Mouse (Mus musculus) right cerebral cortex, adult 2 months (tissue): ENCODE data around the gene Hist2h4.
"Not testable (repeated sequence)": the region's sequence is repeated elsewhere in the genome, so short reads cannot be mapped to it uniquely, and the experiment has no call there.

ENCODE experiments used
- DNase-seq, 2 experiments: peaks; one replicate each; pipeline ENCODE4 v3.0.0; 2021 to 2022; ENCODE audit warnings: low spot score in 2 of 2

Gene Hist2h4

DNA sequence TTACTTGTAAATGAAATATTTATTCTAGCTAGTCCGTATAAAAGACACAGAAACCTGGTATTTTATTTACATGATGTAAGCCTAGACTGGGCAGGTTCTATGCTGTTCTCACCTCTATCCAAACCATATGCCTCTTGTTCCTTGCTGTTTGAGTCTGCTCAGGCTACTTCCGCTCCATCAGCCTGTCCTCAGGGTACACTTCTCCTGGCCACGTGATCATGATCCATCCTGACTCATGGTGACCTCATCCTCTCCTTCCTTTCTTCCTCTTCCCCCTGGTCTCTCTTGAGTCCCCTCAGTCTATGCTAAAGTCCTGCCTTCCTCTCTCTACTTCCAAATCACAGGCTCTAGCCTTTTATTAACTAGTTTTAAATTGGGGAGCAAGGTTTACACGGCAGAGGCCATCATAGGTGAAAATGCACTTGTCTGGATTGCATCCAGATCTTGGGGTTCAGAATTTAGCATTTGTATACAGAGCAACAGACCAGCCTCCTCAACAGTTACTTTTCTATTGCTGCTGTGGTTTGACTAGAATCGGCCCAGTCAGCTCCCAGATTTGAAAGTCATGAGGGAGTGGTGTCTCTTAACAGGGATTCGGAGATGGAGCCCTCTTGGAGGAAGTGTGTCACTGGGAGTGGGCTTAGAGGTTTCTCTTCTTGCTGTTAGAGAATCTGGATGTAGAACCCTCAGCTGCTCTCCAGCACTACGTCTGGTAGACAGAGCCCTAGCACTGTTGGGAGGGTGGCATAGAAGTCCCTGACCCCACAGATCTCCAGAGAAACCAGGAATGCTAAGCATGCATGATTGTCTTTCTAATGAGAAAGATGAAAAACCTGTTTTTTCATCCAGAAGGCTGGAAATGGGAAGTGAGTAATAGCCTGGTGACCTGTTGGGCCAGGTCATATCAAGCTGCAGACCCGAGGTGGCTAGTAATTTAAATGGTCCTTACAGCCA is 36.1 kb downstream of the Hist2h4 start:
- DNase-seq = no peak

DNA sequence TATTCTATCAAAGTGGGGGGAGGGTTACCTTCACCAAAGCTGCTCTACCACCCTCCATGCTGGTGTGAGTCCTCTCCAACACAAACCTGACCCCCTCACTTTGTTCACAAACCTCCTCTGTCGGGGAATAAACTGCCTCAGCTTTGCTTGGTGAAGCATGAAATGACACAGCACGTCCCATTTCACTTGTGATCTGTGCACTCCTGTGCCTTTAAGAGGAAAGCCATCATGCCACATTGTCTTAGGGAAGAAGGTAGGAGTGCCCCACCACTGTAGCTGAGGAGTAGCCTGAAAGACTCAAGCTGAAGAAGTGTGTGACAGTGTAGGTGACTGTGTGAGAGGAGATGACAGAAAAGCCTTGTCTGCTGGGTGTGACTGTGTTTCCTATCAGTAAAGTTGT is 37.7 kb downstream of the Hist2h4 start:
- no peak for DNase-seq

DNA sequence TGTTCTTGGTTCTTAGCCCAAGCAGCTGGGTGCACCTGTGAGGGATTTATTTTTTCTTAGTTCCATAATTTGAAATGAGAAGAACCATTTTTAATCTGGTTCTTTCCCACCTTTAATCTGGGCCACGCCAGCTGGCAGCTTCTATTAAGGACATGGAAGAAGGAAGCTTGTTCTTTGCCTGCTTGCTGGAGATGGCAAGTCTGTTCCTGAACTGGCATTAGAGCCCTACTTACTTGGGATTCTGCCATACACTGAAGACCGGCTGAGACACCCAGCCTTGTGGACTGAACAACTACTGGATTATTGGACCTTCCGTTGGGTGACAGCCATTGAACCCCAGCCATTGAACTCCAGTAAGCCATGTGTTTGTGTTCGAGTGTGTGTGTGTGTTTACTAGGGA is 40.3 kb downstream of the Hist2h4 start:
- no peak for DNase-seq

DNA sequence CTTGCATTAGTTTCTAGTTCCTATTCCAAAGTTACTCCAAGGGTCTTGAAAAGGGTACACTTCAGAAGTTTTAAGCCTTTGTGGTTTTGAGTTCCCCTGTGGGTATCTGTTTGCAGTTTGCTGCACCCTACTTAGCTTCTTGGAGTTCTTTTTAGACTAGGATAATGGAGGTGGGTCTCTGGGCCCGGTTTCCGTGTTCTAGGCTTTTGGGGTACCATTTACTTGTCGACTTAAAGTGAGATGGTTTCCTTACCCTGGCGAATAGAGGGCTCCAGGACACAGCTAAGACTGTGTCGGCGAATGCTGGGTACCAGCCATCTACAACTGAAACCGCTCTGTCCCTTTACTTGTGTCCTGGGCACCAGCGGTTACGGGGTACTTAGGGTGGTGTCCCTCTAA is 41.5 kb downstream of the Hist2h4 start:
- DNase-seq = peak; percentile 8 to 23

DNA sequence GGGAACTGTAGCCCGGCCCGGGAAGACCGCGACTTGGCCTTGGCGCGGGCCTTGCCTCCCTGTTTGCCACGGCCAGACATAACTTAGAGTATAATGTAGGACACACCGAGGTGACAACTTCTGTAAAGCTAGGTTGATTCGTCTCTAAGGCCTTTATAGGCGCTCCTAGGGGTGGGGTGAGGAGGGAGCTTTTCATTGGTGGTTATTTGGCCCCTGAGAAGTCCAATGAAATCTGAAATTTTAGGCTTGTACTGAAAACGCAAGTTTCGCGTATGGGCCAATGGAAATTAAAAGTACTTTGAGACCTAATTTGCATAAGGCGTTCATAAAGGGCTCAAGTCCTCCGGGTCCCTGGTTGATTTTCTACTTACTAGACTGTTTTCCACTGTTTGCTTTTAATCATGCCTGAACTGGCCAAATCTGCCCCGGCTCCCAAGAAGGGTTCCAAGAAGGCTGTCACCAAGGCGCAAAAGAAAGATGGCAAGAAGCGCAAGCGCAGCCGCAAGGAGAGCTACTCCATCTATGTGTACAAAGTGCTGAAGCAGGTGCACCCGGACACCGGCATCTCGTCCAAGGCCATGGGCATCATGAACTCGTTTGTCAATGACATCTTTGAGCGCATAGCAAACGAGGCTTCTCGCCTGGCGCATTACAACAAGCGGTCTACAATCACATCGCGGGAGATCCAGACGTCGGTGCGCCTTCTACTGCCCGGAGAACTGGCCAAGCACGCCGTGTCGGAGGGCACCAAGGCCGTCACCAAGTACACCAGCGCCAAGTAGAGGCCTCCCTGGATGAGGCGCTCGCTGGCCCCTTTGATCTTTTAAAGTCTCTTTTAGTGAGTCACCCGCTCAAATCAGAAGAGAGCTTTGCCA is 42.1 kb downstream of the Hist2h4 start, which contains the start of the genes Hist2h2ac and Hist2h2be:
TSS of gene Hist2h2ac (minus strand) at position 116 of the 875 bp plus-strand sequence.
TSS of gene Hist2h2be (plus strand) at position 355 of the 875 bp plus-strand sequence.
- DNase-seq = peak; percentile 85 to 90

DNA sequence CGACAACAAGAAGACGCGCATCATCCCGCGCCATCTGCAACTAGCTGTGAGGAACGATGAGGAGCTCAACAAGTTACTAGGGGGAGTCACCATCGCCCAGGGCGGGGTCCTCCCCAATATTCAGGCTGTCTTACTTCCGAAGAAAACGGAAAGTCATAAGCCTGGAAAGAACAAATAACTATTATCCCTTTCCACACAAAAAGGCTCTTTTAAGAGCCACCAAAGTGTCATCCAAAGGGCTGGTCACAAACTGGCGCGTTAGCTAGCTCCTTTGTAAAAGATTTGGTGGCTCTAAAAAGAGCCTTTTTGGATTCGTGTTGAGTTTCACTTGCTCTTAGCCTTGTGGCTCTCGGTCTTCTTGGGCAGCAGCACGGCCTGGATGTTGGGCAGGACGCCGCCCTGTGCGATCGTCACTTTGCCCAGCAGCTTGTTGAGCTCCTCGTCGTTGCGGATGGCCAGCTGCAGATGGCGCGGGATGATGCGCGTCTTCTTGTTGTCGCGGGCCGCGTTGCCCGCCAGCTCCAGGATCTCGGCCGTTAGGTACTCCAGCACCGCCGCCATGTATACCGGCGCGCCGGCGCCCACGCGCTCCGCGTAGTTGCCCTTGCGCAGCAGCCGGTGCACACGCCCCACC is 42.9 kb downstream of the Hist2h4 start:
- DNase-seq = not testable (repeated sequence)

DNA sequence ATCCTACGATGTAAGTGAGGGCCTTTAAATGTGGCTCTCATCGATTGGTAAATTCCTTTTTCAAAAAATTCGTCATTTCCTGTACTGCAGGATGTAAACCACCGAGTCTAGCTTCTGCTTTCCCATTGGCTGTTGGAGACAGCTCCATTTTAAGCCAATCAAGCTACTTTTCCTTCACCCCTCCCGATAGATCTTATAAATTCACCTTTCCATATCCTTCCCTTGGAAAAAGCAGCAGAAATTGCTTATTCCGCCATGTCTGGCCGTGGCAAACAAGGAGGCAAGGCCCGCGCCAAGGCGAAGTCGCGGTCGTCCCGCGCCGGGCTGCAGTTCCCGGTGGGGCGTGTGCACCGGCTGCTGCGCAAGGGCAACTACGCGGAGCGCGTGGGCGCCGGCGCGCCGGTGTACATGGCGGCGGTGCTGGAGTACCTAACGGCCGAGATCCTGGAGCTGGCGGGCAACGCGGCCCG is 43.4 kb downstream of the Hist2h4 start, which contains the start of the genes Bola1 and Hist2h2ab:
TSS of gene Bola1 (minus strand) at position 49 of the 470 bp plus-strand sequence.
TSS of gene Hist2h2ab (plus strand) at position 205 of the 470 bp plus-strand sequence.
- peak; percentile 74 to 84 for DNase-seq

DNA sequence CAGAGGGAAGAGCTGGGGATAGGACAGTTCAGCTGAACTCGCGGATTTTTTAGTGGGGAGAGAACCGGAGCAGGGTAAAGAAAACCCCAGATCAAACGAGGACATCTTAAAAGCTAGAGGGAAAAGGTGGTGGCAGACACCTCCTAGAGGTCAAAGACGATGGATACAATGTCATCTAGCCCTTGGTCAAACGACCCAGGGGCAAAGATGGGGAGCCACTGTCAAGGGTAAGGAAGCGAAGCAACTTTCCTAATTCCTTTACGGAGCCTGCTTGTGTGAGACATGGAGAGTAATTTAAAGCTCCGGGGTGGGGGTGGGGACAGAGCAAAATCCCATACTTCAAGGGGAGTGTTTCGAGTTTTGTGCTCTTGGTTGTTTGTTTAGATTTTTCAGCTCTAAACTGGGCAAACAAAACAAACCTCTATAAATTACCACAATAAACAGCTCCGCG is 43.9 kb downstream of the Hist2h4 start:
- peak in 1 of 2 experiments; percentile 46 for DNase-seq
